Mouse (Mus musculus): ENCODE measurements around the gene Stmn3. TPM values are rescaled to one million over a fixed set of nuclear protein-coding genes. Genes with fewer than 3 reads are reported as not detected.
A peak's percentile ranks its signal among the peaks of the same experiment; 100 is the strongest.

The Stmn3 gene
- total RNA-seq (2017): not detected in 3 replicates

DNA sequence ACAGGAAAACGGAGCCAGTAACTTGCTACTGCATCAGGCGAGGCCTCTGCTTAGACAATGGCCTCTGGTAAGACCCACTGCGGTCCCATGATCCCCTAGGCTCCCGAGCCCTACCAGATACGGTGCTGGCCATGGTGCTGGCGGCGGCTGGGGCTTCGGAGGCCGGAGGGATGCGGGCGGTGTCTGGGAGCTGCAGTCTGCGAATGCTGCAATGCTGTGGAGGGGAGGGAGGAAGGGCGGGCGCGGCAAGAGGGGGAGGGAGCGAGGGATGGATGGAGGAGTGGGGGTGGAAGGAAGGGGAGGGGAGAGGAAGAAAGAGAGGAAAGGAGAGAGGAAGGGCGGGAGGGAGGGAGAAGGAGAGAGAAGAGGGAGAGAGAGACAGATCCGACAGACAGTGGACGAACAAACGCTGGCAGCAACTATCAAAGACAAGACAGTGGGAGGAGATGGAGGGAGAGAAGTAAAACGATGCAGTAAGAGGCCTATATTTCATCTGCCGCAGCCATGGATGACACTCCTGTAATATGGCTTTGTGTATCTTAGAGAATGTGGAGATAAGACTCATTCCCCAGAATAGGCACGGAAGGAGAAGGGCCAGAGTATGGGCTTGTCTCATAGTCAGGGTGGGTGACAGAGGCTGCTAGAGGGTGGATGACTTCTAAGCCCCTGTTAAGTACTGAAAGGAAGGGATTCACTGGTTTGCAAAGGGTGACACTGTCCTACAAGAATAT is at the start of gene Stmn3:
Gene Stmn3, minus strand, starts transcription at position 421 of the 731 bp plus-strand sequence.
- no peak for ATAC-seq (replicated peaks; ENCODE audit: insufficient number of reproducible peaks, low FRiP score, low TSS enrichment, poor library complexity, severe bottlenecking)

DNA sequence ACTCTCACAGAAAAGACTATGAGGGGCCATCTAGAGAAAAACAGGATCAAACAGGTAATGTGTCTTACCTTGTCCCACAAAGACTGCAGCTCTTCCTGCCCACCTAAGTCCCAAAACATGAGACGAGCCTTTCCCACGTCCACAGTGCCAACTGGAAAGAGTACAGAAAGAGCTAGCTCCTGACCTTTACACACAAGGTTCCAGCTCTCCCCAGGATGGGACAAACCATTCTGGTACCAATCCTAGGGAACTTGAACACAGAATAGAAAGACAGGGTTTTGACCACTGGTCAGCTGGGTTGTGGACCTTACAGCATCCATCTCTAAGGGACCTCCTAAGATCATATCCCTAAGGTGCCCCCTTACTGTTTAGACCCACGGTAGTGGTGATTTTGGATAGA is 49.6 kb upstream of the Stmn3 start:
- no peak for ATAC-seq (replicated peaks; ENCODE audit: insufficient number of reproducible peaks, low FRiP score, low TSS enrichment, poor library complexity, severe bottlenecking)

DNA sequence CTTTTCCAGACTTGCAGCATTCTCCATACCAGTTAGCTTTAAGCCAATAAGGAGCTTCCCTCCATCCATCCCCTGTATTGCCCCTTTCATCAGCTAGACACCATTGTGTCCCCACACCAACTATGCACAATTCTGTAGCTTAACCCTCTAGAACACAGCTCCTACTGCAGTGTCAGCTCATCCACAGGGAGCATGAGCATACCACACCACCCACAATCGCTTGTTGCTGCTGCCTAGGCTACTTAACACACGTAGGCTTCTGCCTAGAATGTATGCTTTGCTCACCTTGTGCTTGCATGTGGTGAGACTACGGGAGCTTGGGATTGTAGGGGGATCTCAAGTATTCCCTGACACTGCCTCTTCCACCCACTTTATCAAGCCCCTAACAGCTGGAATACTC is 42.5 kb upstream of the Stmn3 start:
- no peak for ATAC-seq (replicated peaks; ENCODE audit: insufficient number of reproducible peaks, low FRiP score, low TSS enrichment, poor library complexity, severe bottlenecking)

DNA sequence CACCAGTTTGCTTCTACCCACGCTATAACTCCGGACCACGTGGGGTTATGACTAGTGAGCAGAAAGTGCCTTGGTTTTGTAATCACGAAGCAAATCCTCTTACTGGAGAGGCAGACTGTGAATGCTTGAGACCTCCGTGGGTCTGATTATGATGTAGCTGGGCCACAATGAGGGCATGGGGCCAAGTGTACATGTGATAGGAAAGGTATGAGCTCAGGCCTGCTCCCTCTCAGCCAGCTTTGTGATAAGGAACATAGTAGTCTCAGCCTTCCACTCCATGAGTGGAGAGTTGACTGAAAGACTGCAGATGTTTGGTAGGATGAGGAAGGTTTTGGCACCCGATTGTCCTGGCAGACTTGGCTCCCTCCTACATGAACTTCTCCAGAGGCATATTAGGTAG is 28.5 kb upstream of the Stmn3 start:
- ATAC-seq (replicated peaks; ENCODE audit: insufficient number of reproducible peaks, low FRiP score, low TSS enrichment, poor library complexity, severe bottlenecking): no peak

DNA sequence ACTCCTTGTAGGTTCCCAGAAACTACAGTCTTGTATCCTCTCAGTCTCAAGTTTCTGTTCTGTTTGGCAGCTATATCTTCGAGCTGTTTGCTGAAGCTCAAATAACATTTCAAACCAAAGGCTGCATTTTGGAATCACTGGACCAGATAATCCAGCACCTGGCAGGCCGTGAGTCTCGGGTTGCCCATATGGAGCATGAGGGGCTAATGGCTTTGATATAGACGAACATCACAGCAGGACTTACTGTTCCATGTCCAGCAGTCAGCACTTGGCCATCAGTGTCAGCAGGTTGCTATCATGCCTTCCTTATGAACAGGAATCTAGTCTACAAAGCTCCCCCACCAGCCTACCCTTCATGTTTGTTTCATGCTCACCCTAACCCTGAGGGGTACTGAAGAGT is 26.1 kb upstream of the Stmn3 start:
- ATAC-seq (replicated peaks; ENCODE audit: insufficient number of reproducible peaks, low FRiP score, low TSS enrichment, poor library complexity, severe bottlenecking): no peak

DNA sequence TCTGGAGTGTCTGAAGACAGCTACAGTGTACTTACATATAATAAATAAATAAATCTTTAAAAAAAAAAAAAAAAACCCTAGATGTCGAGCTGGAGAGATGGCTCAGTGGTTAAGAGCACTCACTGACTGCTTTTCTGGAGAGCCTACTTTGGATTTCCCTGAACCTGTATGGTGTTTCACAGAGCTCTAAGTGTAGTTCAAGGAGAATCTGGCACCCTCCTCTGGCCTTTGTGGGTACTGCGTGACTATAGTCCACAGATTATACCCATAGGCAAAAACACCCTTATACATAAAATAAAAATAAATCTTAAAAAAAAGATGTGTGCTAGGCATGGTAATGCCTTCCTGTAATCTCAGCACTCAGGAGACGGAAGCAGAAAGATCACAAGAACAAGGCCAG is 19.7 kb upstream of the Stmn3 start:
- ATAC-seq (replicated peaks; ENCODE audit: insufficient number of reproducible peaks, low FRiP score, low TSS enrichment, poor library complexity, severe bottlenecking): peak; percentile 84

DNA sequence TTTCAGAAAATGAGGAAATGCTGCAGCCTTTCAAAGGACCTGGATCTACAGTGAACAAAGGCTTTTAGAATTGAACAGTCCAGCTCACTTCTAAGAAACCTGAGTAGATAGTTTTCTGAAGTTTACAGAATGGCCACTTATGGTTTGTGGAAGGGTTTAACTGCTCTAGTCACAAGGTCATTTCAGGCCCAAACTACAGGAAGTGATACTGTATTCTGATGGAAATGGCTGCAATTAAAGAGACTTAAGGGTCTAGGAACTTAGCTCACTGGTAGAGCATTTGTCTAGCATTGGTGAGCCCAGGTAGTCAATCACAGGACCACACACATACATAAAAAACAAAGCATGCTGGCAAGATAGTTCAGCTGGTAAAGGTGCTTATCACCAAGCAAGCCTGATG is 18.2 kb upstream of the Stmn3 start:
- ATAC-seq (replicated peaks; ENCODE audit: insufficient number of reproducible peaks, low FRiP score, low TSS enrichment, poor library complexity, severe bottlenecking): no peak

DNA sequence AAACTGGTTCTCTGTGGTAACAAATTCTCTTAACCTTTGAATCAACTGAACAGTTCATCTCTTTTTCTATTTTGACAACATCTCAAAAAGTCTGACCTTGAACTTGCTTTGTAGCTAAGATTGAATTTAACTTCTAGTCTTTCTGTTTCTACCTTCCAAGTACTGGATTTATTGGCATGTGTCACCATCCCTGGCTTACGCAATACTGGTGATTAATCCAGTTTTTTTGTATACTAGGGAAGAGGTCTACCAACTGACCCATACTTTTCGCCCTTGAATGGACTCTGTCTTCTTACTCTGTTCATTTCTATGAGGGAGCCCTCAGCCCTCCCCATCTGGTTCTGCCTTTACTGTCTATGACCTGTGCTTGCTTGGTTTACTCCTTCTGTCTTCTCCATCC is 11.8 kb upstream of the Stmn3 start:
- ATAC-seq (replicated peaks; ENCODE audit: insufficient number of reproducible peaks, low FRiP score, low TSS enrichment, poor library complexity, severe bottlenecking): no peak

DNA sequence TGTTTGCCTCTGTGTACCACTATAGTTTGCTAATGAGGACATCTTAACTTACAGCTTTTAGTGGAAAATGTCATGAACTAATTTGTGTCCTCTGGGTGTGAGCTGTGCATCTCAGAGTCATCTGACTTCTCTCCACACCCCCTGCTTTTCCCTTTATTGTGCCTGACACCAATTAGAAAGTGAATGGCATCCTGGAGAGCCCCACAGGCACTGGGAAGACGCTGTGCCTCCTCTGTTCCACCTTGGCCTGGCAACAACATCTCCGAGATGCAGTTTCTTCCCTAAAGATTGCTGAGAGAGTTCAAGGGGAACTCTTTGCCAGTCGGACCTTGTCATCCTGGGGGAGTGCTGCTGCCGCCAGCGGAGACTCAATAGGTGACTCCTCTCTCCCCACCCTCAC is 7.8 kb upstream of the Stmn3 start:
- no peak for ATAC-seq (replicated peaks; ENCODE audit: insufficient number of reproducible peaks, low FRiP score, low TSS enrichment, poor library complexity, severe bottlenecking)

DNA sequence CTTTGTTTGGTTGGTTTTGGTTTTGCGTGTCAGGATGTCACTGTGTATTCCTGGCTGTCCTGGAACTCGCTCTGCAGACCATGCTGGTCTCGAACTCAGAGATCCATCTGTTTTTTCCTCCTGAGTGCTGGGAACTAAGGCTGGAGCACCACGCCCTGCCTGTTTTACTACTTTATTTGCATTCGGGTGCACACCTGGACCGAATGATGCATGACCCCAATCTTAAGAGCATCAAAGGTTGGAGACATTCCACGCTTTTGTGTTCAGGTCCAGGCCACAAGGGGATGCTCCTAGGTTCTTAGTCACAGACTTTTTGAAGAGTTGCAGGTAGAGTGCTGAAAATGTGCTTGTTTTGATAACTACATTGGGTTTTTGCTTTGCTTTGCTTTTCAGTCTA is 5.8 kb upstream of the Stmn3 start:
- no peak for ATAC-seq (replicated peaks; ENCODE audit: insufficient number of reproducible peaks, low FRiP score, low TSS enrichment, poor library complexity, severe bottlenecking)

DNA sequence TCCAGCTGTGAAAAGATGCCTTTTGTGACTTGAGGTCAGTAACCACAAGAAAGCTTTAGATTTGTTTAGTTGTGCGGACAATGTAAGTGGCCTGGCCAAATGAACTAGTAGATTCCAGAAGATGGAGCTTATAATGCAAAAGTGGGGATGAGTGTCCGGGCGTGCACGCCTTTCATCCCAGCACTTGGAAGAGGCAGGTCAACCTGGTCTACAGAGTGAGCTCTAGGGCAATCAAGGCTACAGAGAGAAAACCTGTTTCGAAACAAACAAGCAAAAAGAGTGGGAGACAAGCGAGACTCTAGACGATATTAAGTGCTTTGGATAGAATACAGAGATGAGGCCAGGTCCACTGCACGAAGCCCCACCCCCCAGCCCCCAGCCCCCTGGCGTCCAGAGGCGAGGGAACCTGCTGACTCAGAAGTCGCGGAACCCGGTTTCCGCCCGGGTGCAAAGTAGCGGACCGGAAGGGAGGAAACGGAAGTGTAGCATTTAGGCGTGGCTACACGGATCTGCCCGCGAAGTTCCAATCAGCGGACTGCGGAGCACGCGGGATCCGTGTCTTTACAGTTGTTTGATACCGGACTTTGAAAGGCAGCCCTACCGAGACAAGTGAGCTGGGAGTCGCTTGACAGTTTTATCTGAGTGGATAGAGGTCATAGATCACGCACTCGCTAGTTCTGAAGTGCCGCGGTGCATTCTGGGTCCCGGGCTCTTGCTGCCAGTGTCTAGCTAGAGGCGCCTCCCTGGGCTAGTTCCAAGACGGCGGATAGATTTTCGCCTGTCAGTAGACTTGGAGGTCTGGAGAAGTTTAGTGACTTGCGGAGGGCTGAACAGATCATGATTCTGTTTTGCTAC is 5.2 kb upstream of the Stmn3 start, which contains the start of gene Rtel1:
Gene Rtel1, plus strand, starts transcription at position 492 of the 855 bp plus-strand sequence.
- ATAC-seq (replicated peaks; ENCODE audit: insufficient number of reproducible peaks, low FRiP score, low TSS enrichment, poor library complexity, severe bottlenecking): peak; percentile 89

DNA sequence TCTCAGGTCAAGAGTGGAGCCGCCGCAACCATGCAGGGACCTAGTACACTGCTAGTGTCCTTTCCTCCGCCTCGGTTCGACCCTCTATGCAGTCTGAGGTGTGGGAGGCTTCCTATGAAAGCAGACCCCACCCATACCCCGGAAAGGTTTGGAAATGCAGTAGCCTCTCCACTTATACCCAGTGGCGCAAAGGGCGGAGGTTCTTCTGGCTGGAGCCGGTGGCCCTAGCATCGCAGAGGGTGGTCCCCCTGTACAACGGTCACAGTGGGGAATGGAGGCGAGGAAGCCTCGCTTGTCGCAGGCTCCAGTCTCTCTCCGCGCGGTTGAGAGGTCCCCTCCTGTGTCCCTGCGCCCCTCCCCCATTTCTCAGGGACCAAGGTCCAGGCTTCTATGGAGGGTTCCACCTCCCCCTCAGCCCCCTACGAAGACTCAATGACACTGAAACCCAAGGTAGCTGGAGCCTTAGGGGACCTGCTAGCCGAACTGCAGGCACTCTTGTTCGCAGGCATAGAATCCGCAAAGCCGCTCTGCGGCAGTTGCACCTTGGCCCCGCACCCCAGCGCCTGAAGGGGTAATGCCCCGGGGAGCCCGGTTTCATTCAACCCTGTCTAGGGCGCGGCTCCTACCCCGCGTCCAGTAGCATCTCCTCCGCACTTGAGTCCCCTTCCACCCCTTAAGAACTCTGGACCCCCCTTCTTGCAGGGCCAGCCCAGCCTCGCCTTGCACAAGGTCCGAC is 788 bp downstream of the Stmn3 start:
- ATAC-seq (replicated peaks; ENCODE audit: insufficient number of reproducible peaks, low FRiP score, low TSS enrichment, poor library complexity, severe bottlenecking): no peak

DNA sequence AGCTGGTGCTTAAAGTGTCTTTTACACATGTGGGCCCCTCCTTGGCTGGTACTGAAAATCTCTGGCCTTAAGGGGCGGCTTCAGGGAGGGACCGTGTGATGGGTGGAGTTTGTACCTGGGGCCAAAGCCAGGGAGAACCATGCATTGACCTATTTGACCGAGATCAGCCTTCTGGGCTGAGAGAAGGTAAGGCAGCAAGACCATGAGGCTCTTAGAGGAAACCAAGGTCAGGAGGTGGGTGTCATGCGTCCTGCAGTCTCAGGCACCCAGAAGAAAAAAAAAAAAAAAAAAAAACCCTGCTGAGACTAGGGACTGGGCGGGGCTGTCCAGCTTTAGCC is 1.3 kb downstream of the Stmn3 start:
- ATAC-seq (replicated peaks; ENCODE audit: insufficient number of reproducible peaks, low FRiP score, low TSS enrichment, poor library complexity, severe bottlenecking): no peak

DNA sequence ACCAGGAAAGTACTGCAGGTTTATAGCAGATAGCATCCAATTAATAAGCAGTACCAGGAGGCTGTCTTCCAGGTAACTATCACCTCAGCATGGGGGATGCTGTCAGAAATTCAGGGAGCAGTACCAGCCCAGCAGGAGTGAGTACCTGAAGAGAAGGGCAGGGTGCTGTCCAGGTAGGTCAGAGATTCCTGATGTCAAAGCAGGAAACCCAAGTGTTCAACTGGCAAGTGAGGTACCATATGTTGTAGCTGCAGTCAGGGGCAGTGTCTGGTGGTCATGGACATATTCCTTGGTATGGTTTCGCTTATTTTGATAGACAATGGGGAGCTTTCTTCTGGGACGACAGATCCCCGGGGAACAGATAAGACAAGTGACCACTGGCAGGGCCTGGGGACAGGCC is 1.9 kb downstream of the Stmn3 start:
- no peak for ATAC-seq (replicated peaks; ENCODE audit: insufficient number of reproducible peaks, low FRiP score, low TSS enrichment, poor library complexity, severe bottlenecking)

DNA sequence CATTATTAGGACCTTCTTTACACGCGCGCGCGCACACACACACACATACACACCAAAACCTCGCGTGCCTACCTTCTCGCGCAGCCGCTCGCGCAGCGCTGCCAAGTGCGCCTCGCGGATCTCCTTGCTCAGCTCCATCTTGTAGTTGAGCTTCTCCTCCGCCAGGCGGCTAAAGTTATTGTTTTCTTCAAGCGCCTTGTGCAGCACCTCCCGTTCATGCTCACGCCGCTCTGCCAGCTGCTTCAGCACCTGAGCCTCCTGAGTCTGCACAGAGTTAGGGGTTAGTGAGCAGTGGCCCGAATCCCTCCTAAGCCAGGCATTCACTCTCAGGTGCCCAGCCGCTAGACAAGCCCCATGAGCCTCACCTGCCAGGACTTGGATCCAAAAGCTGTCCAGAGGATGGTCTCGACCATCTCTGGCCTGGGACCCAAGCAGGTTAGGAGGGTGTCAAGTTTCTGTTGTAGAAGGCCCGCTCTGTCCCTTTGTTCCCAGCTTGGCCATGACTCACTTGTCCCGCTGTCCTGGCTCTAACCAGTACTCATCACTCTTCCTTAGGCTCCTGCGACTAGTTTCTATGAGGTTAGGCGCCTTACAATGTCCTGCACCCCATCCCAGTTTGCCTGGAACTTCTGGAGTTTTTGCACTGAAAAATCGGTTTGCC is 7.0 kb downstream of the Stmn3 start:
- peak; percentile 59; the same call in 1 of the 2 replicates for ATAC-seq (replicated peaks; ENCODE audit: insufficient number of reproducible peaks, low FRiP score, low TSS enrichment, poor library complexity, severe bottlenecking)

DNA sequence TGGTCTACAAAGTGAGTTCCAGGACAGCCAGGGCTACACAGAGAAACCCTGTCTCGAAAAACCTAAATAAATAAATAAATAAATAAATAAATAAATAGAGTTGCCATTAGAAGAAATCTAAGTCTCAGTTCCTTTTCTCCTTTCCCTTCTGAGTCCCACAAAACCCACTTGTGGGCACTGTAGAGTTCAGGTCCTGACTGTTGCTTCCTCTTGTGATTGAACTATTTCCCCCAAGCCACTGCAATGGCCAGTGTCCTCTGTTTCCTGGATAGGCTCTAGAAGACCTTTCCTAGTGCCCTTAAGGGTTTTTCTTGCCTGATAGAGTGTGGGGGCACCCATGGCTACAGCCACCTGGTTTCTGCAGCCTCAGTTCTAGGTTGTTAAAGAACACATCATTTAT is 9.4 kb downstream of the Stmn3 start:
- 0 out of 2 replicates have a peak, but pooled peaks have one; percentile 32 for ATAC-seq (replicated peaks; ENCODE audit: insufficient number of reproducible peaks, low FRiP score, low TSS enrichment, poor library complexity, severe bottlenecking)

DNA sequence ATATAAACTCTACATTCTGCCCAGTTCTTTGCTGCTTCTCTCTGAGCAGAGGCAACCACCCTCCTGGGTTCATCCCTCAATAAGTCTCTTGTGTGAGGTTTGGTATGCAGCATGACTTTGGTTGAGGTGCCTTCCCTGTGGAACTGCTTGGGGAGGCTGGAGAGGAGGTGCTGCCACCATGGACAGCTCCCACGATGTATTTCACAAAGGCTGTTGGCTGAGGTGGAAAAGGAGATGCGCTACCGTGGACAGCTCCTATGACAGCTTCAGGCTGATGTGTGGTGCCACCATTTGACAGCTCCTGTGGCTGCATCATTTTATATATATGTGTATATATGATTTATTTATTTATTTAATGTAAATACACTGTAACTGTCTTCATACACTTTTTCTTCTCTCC is 12.3 kb downstream of the Stmn3 start:
- no peak for ATAC-seq (replicated peaks; ENCODE audit: insufficient number of reproducible peaks, low FRiP score, low TSS enrichment, poor library complexity, severe bottlenecking)

DNA sequence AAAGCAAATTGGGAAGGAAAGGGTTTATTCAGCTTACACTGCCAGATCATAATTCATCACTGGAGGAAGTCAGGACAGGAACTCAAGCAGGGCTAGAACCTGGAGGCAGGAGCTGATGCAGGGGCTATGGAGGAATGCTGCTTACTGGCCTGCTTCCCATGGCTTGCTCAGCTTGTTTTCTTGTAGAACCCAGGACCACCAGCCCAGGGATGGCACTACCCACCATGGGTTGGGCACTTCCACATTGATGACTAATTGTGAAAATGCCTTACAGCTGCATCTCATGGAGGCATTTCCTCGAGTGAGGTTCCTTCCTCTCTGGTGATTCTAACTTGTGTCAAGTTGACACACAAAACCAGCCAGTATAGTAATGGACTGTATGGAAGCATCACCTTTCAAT is 23.4 kb downstream of the Stmn3 start:
- no peak for ATAC-seq (replicated peaks; ENCODE audit: insufficient number of reproducible peaks, low FRiP score, low TSS enrichment, poor library complexity, severe bottlenecking)

DNA sequence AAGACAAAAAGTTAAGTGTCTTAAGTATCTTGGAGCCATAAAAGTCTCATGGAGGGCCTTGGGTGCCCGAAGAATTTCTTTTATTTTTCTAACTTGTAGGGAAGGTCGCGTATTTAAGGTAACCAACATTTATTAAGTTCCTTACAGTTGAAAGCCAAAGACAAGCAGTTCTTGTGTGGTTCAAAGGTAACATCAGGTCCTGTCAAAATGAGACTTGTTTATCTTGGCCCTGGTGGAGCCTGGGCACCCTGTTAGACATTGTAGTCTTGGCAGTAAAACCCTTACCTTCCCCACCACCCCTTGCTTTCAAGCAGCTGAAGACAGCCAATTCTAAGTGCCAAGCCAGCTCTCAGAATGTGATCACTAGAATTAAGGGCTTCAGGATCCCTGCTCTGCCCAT is 25.6 kb downstream of the Stmn3 start:
- ATAC-seq (replicated peaks; ENCODE audit: insufficient number of reproducible peaks, low FRiP score, low TSS enrichment, poor library complexity, severe bottlenecking): no peak

All from monocyte, adult 5-6 weeks (primary cell).